Mouse (Mus musculus) cerebellum, adult 2 months (tissue): ENCODE measurements around the gene Bicdl2. TPM values are rescaled to one million over a fixed set of nuclear protein-coding genes. Genes with fewer than 3 reads are reported as not detected.

ENCODE experiments used
- DNase-seq, 2 experiments: peaks; one replicate each; pipeline ENCODE4 v3.0.0; 2021
- H3K27ac ChIP-seq: fragments of 200-500 bp; 2 replicates; pipeline ENCODE4 v1.5.1; 2012; ENCODE audit warnings: low read length, control low read depth, inconsistent platforms; ENCODE audit not compliant: insufficient read depth
- H3K27me3 ChIP-seq: fragments of 200-500 bp; 2 replicates; pipeline ENCODE4 v1.6.1; 2012; ENCODE audit warnings: inconsistent platforms, mild to moderate bottlenecking, low read length, moderate library complexity; ENCODE audit not compliant: control insufficient read depth, insufficient read depth
- H3K4me1 ChIP-seq: fragments of 200-500 bp; 2 replicates; pipeline ENCODE4 v1.6.1; 2011; ENCODE audit warnings: low read length; ENCODE audit not compliant: control insufficient read depth, insufficient read depth
- H3K4me3 ChIP-seq: fragments of 200-500 bp; replicated peaks from 2 replicates; pipeline ENCODE3; 2011; ENCODE audit warnings: mild to moderate bottlenecking, low read depth, low read length, control low read depth; ENCODE audit not compliant: insufficient read depth
- CTCF ChIP-seq: fragments of 200-500 bp; IDR thresholded peaks from 2 replicates; pipeline ENCODE4 v1.5.1; 2011; ENCODE audit warnings: low read depth, mild to moderate bottlenecking, control low read depth, low read length, moderate library complexity, borderline replicate concordance; ENCODE audit not compliant: insufficient read depth
- POLR2A ChIP-seq: fragments of 200-500 bp; IDR thresholded peaks from 2 replicates; pipeline ENCODE4 v1.6.1; 2011; ENCODE audit warnings: low read length, control low read depth, borderline replicate concordance; ENCODE audit not compliant: insufficient read depth
- WGBS: fragments of 180-500 bp; shearing (Covaris S2); methylation state at CpG from one replicate; pipeline ENCODE4 v1.1.7; 2018; 5-methylcytosine and 5-hydroxymethylcytosine counted together
- polyA plus RNA-seq: library from polyadenylated mRNA; depleted of rRNA; stranded (reverse); fragments of >200 nt; gene quantifications from 2 replicates; pipeline ENCODE4 v1.2.3, GENCODE M21; 2012

Gene Bicdl2
- polyA plus RNA-seq, 1 experiment: not detected

GRCm38 (mm10) chr17:23675127-23675526 lies 14.8 kb downstream of the Bicdl2 start:
- peak; percentile 69 to 81 for DNase-seq
- 9% methylated on average over 5 of the region's 5 CpGs for WGBS
- TF ChIP-seq CTCF (no peak), POLR2A (no peak)
- peak overlapping the region; percentile 67 for H3K4me3 ChIP-seq
- H3K4me1 ChIP-seq: no peaks in the 10 kb centered on the region; the same call in none of the 2 replicates
- peak overlapping the region; percentile 60 for H3K27ac ChIP-seq
- H3K27me3 ChIP-seq: no peaks in the 10 kb centered on the region

- WGBS: 12% methylated on average over 15 of the region's 15 CpGs
- H3K27me3 ChIP-seq: no peaks in the 10 kb centered on the region
- TF ChIP-seq CTCF: no peak
- TF ChIP-seq POLR2A: no peak
- peak overlapping the region; percentile 60 for H3K27ac ChIP-seq
- H3K4me3 ChIP-seq: peak overlapping the region; percentile 67
- DNase-seq: peak; percentile 67 to 71
- no peaks in the 10 kb centered on the region; the same call in none of the 2 replicates for H3K4me1 ChIP-seq
Observed at GRCm38 (mm10) chr17:23675564-23676281, 15.4 kb downstream of the Bicdl2 start.

GRCm38 (mm10) chr17:23676473-23677031 lies 16.2 kb downstream of the Bicdl2 start:
- H3K27me3 ChIP-seq: no peaks in the 10 kb centered on the region
- DNase-seq: peak; percentile 77 to 78
- H3K4me1 ChIP-seq: no peaks in the 10 kb centered on the region; the same call in none of the 2 replicates
- WGBS: under 1% methylated on average over 37 of the region's 37 CpGs
- peak overlapping the region; percentile 67 for H3K4me3 ChIP-seq
- TF ChIP-seq CTCF (no peak), POLR2A (no peak)
- peak overlapping the region; percentile 60 for H3K27ac ChIP-seq

- peak within 1 kb of the TSS; percentile 67 for H3K4me3 ChIP-seq
- peak; percentile 94 for TF ChIP-seq POLR2A
- TF ChIP-seq CTCF: no peak
- peak; percentile 87 to 91 for DNase-seq
- H3K27ac ChIP-seq: peak within 1 kb of the TSS; percentile 60
- no peaks in the 10 kb centered on the region; the same call in none of the 2 replicates for H3K4me1 ChIP-seq
- WGBS: under 1% methylated on average over 34 of the region's 34 CpGs
- H3K27me3 ChIP-seq: no peaks in the 10 kb centered on the region
Observed at GRCm38 (mm10) chr17:23677236-23677679, 17.0 kb downstream of the Bicdl2 start, which contains the start of gene Tnfrsf12a. Gene Tnfrsf12a, minus strand, starts transcription at chr17:23677468.

- 5% methylated on average over 38 of the region's 38 CpGs for WGBS
- no peaks in the 10 kb centered on the region for H3K27me3 ChIP-seq
- no peak within 1 kb of the TSS for H3K27ac ChIP-seq
- H3K4me1 ChIP-seq: peaks cover 5% of the 10 kb centered on the region
- no peak for TF ChIP-seq POLR2A
- TF ChIP-seq CTCF: no peak
- DNase-seq: no peak
- peak within 1 kb of the TSS; percentile 5 for H3K4me3 ChIP-seq
Observed at GRCm38 (mm10) chr17:23679127-23679835, 19.0 kb downstream of the Bicdl2 start, which contains the start of gene Cldn6. Gene Cldn6, plus strand, starts transcription at chr17:23679249.

- TF ChIP-seq POLR2A (no peak), CTCF (no peak)
- Histone ChIP-seq H3K4me3 (no peak overlapping the region), H3K4me1 (peaks cover 5% of the 10 kb centered on the region), H3K27ac (no peak overlapping the region), H3K27me3 (no peaks in the 10 kb centered on the region)
- WGBS: 91% methylated on average over 9 of the region's 9 CpGs
- no peak for DNase-seq
Observed at GRCm38 (mm10) chr17:23680336-23680735, 20.0 kb downstream of the Bicdl2 start.

GRCm38 (mm10) chr17:23681086-23681485 lies 20.8 kb downstream of the Bicdl2 start:
- DNase-seq: no peak
- TF ChIP-seq CTCF (no peak), POLR2A (no peak)
- H3K4me3 ChIP-seq: no peak overlapping the region
- peaks cover 5% of the 10 kb centered on the region; the same call in 1 of the 2 replicates for H3K4me1 ChIP-seq
- WGBS: 59% methylated on average over 10 of the region's 10 CpGs
- H3K27ac ChIP-seq: no peak overlapping the region
- H3K27me3 ChIP-seq: no peaks in the 10 kb centered on the region
